In genomic region chr1:184665243-184665642, GRCm38 (mm10) we compare ENCODE assay signal across 20 mouse cellular contexts.
DNase-seq lines count a peak whose midpoint lies in the region; ATAC-seq and TF ChIP-seq lines count a peak whose summit lies in the region.
"Had no signal": no experiment of that assay in that cellular context is flagged by ENCODE, and none has a peak within 500 bp of the region (broad histone marks: within the 10 kb centered on the region; RNA-seq: fewer than 3 reads in every experiment).

No protein-coding gene starts in this region.

- 0 out of 2 replicates have a peak, but pooled peaks have one; percentile 30 for ATAC-seq in forebrain, embryonic 11.5 days (replicated peaks; ENCODE audit: low FRiP score)
- no peak for ATAC-seq in forebrain, embryonic 15.5 days (replicated peaks)
- ATAC-seq in erythroblast, adult 5-6 weeks (replicated peaks; ENCODE audit: low FRiP score, poor library complexity, severe bottlenecking) = peak; percentile 92
- peak; percentile 72 for ATAC-seq in liver, embryonic 15.5 days (ENCODE audit: insufficient read depth)
- ATAC-seq: activated CD4-positive, CD25-positive, alpha-beta regulatory T cell, adult 4 months; CD4-positive, CD25-positive, alpha-beta regulatory T cell, adult 4 months; midbrain, embryonic 15.5 days had no signal

- H3K9ac ChIP-seq in forebrain, embryonic 11.5 days (ENCODE audit: low read length) = no peak overlapping the region
- no peak overlapping the region for H3K9ac ChIP-seq in forebrain, embryonic 15.5 days (replicated peaks)
- no peak overlapping the region for H3K9ac ChIP-seq in liver, embryonic 15.5 days
- H3K9ac ChIP-seq: embryonic facial prominence, embryonic 12.5 days; heart, embryonic 12.5 days; lung, embryonic 15.5 days; midbrain, embryonic 15.5 days had no signal

- 81% methylated on average over 12 of the region's 12 CpGs for WGBS in forebrain, embryonic 11.5 days
- WGBS in forebrain, embryonic 15.5 days = 83% methylated on average over 12 of the region's 12 CpGs
- 53% methylated on average over 12 of the region's 12 CpGs for WGBS in liver, embryonic 15.5 days (ENCODE audit: insufficient replicate concordance)

- H3K9me3 ChIP-seq in forebrain, embryonic 11.5 days (ENCODE audit: control insufficient read depth, low read length) = no peaks in the 10 kb centered on the region
- H3K9me3 ChIP-seq in forebrain, embryonic 15.5 days = no peaks in the 10 kb centered on the region
- H3K9me3 ChIP-seq in E14TG2a.4 (ENCODE audit: low read length) = peaks cover 7% of the 10 kb centered on the region
- no peaks in the 10 kb centered on the region for H3K9me3 ChIP-seq in liver, embryonic 15.5 days (replicated peaks)
- H3K9me3 ChIP-seq: embryonic facial prominence, embryonic 12.5 days; forebrain, embryonic 10.5 days; heart, embryonic 12.5 days; lung, embryonic 15.5 days; midbrain, embryonic 15.5 days had no signal

- no peaks in the 10 kb centered on the region for H3K27me3 ChIP-seq in forebrain, embryonic 11.5 days (ENCODE audit: control insufficient read depth, insufficient read depth, low read length)
- no peaks in the 10 kb centered on the region for H3K27me3 ChIP-seq in forebrain, embryonic 15.5 days
- H3K27me3 ChIP-seq in E14TG2a.4 (ENCODE audit: insufficient read depth, low read length) = peaks cover 5% of the 10 kb centered on the region; the same call in 1 of the 2 replicates
- peaks cover 5% of the 10 kb centered on the region; the same call in 1 of the 2 replicates for H3K27me3 ChIP-seq in liver, embryonic 15.5 days
- H3K27me3 ChIP-seq: embryonic facial prominence, embryonic 12.5 days; heart, embryonic 12.5 days; lung, embryonic 15.5 days; midbrain, embryonic 15.5 days had no signal

- no peak overlapping the region for H3K27ac ChIP-seq in forebrain, embryonic 11.5 days (ENCODE audit: low read depth, low read length)
- H3K27ac ChIP-seq in forebrain, embryonic 15.5 days (replicated peaks) = no peak overlapping the region
- H3K27ac ChIP-seq in liver, embryonic 15.5 days (replicated peaks) = peak overlapping the region; percentile 71
- H3K27ac ChIP-seq: embryonic facial prominence, embryonic 12.5 days; forebrain, embryonic 10.5 days; lung, embryonic 15.5 days; midbrain, embryonic 15.5 days had no signal

- TF ChIP-seq CTCF in E14TG2a.4 (conservative IDR thresholded peaks at IDR 0.05; ENCODE audit: low read length) = no peak

- H3K4me3 ChIP-seq in forebrain, embryonic 11.5 days (ENCODE audit: low read depth, low read length) = no peak overlapping the region
- H3K4me3 ChIP-seq in forebrain, embryonic 15.5 days = no peak overlapping the region
- H3K4me3 ChIP-seq in E14TG2a.4 (replicated peaks; ENCODE audit: low read length) = peak overlapping the region; percentile 55
- no peak overlapping the region for H3K4me3 ChIP-seq in liver, embryonic 15.5 days (replicated peaks)
- H3K4me3 ChIP-seq: embryonic facial prominence, embryonic 12.5 days; forebrain, embryonic 10.5 days; heart, embryonic 12.5 days; lung, embryonic 15.5 days; midbrain, embryonic 15.5 days had no signal

- H3K4me1 ChIP-seq in forebrain, embryonic 11.5 days (replicated peaks; ENCODE audit: control insufficient read depth, insufficient read depth, low read length) = no peaks in the 10 kb centered on the region
- H3K4me1 ChIP-seq in forebrain, embryonic 15.5 days = no peaks in the 10 kb centered on the region
- H3K4me1 ChIP-seq in E14TG2a.4 (replicated peaks; ENCODE audit: low read depth, low read length) = 0 out of 2 replicates have a peak, but pooled peaks cover 2% of the 10 kb centered on the region
- H3K4me1 ChIP-seq in liver, embryonic 15.5 days (replicated peaks) = peaks cover 46% of the 10 kb centered on the region
- H3K4me1 ChIP-seq: heart, embryonic 12.5 days; midbrain, embryonic 15.5 days had no signal

- H3K4me2 ChIP-seq in forebrain, embryonic 11.5 days (ENCODE audit: low read depth, low read length, severe bottlenecking) = no peak overlapping the region
- no peak overlapping the region for H3K4me2 ChIP-seq in forebrain, embryonic 15.5 days (replicated peaks)
- H3K4me2 ChIP-seq in liver, embryonic 15.5 days = peak overlapping the region; percentile 49
- H3K4me2 ChIP-seq: embryonic facial prominence, embryonic 12.5 days; heart, embryonic 12.5 days; lung, embryonic 15.5 days; midbrain, embryonic 15.5 days had no signal

- no peaks in the 10 kb centered on the region for H3K36me3 ChIP-seq in forebrain, embryonic 11.5 days (ENCODE audit: control insufficient read depth, insufficient read depth, low read length)
- H3K36me3 ChIP-seq in forebrain, embryonic 15.5 days = no peaks in the 10 kb centered on the region
- H3K36me3 ChIP-seq in E14TG2a.4 (ENCODE audit: insufficient read depth, low read length) = no peaks in the 10 kb centered on the region
- no peaks in the 10 kb centered on the region for H3K36me3 ChIP-seq in liver, embryonic 15.5 days (replicated peaks)
- H3K36me3 ChIP-seq: embryonic facial prominence, embryonic 12.5 days; forebrain, embryonic 10.5 days; heart, embryonic 12.5 days; lung, embryonic 15.5 days; midbrain, embryonic 15.5 days had no signal

- no peak for DNase-seq in forebrain, embryonic 11.5 days (ENCODE audit: low spot score)
- DNase-seq in layer of hippocampus, postnatal 36 days = no peak
- no peak for DNase-seq in layer of hippocampus, postnatal 10 days (ENCODE audit: low spot score in 2 of 2)
- DNase-seq in left cerebral cortex, adult 18-20 months (ENCODE audit: low spot score in 2 of 2) = no peak
- DNase-seq: adrenal gland, postnatal 25 days; cerebellum, adult 2 months; gastrocnemius, postnatal 36 days; right cerebral cortex, adult 18-20 months; thymus, postnatal 14 days had no signal
